Mouse (Mus musculus) ovary, postnatal 14 days (tissue): ENCODE results near the gene Rasip1.

Experiments used
- DNase-seq: peaks from one replicate; pipeline ENCODE4 v3.0.0; 2022; ENCODE audit warnings: low spot score

Rasip1 gene

GRCm38 (mm10) chr7:45686841-45687240 lies 59.6 kb downstream of the Rasip1 start:
- DNase-seq: no peak
